Mouse (Mus musculus): ENCODE data around the gene Ifna5. TPM values are rescaled to one million over a fixed set of nuclear protein-coding genes. Genes with fewer than 3 reads are reported as not detected.
A peak's percentile ranks its signal among the peaks of the same experiment; 100 is the strongest.
"Not testable (repeated sequence)": the region's sequence is repeated elsewhere in the genome, so short reads cannot be mapped to it uniquely, and the experiment has no call there.

Ifna5 gene
- not detected in 2 replicates for polyA plus RNA-seq (2015; fragmentation: Nextera tagmentation; extraction: Ambion mirVana)

GRCm38 (mm10) chr4:88835225-88835624 lies at the start of gene Ifna5:
Gene Ifna5, plus strand, starts transcription at chr4:88835525.
- not testable (repeated sequence) for H3K27me3 ChIP-seq

DNA sequence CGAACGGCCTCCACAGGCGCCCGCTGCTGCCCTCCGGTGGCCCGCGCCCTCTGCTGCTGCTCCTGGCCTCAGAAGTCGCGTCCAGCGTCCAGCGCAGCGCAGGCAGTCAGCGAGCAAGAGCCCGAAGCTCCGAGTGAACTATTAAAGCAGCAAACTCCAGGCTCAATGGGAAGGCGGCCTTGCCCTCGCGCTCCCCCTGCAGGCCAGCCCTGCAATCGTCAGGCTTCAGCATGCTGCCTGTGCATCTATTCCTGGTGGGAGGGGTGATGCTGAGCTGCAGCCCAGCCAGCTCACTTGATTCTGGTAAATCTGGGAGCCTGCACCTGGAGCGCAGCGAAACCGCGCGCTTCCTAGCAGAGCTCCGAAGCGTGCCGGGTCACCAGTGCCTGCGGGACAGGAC lies 46.9 kb upstream of the Ifna5 start, which contains the start of gene Gm13277:
Gene Gm13277 (plus strand): TSS at position 231 of the 400 bp plus-strand sequence.
- not testable (repeated sequence) for H3K9me3 ChIP-seq (replicated peaks); H3K27ac ChIP-seq (replicated peaks); H3K27me3 ChIP-seq; H3K4me3 ChIP-seq (replicated peaks); ATAC-seq (ENCODE audit: insufficient number of reproducible peaks, low FRiP score, low TSS enrichment, low read depth); H3K36me3 ChIP-seq; H3K4me1 ChIP-seq; H3K9ac ChIP-seq; H3K4me2 ChIP-seq (replicated peaks)
- WGBS, result 0% methylated on average over 4 of the region's 28 CpGs

More at GRCm38 (mm10) chr4:88835225-88835624, at the start of gene Ifna5:
- not testable (repeated sequence) for H3K4me2 ChIP-seq (replicated peaks); ATAC-seq (ENCODE audit: insufficient number of reproducible peaks, low FRiP score, low TSS enrichment, low read depth); H3K36me3 ChIP-seq; H3K9ac ChIP-seq; H3K27ac ChIP-seq (replicated peaks); H3K4me3 ChIP-seq (replicated peaks); H3K9me3 ChIP-seq (replicated peaks); H3K4me1 ChIP-seq
- 81% methylated on average over 1 of the region's 1 CpGs for WGBS

- H3K27ac ChIP-seq (replicated peaks); H3K27me3 ChIP-seq; H3K4me3 ChIP-seq (replicated peaks); H3K9ac ChIP-seq; H3K4me2 ChIP-seq (replicated peaks); ATAC-seq (ENCODE audit: insufficient number of reproducible peaks, low FRiP score, low TSS enrichment, low read depth); H3K4me1 ChIP-seq; H3K9me3 ChIP-seq (replicated peaks); H3K36me3 ChIP-seq: not testable (repeated sequence)
- no CpG with 5 or more reads among the region's 28 CpGs for WGBS
Observed at GRCm38 (mm10) chr4:88791250-88791649, 44.1 kb upstream of the Ifna5 start, which contains the start of gene Gm13278. Gene Gm13278, plus strand, starts transcription at chr4:88791550.

- H3K9me3 ChIP-seq (replicated peaks); H3K27ac ChIP-seq (replicated peaks); H3K36me3 ChIP-seq; ATAC-seq (ENCODE audit: insufficient number of reproducible peaks, low FRiP score, low TSS enrichment, low read depth); H3K27me3 ChIP-seq; H3K9ac ChIP-seq; H3K4me1 ChIP-seq; H3K4me3 ChIP-seq (replicated peaks); H3K4me2 ChIP-seq (replicated peaks): not testable (repeated sequence)
- WGBS, result 0% methylated on average over 9 of the region's 52 CpGs
Observed at GRCm38 (mm10) chr4:88793936-88794675, 41.2 kb upstream of the Ifna5 start, which contains the start of gene Gm13275. Gene Gm13275, plus strand, starts transcription at chr4:88794487.

GRCm38 (mm10) chr4:88797097-88797496 lies 38.2 kb upstream of the Ifna5 start, which contains the start of gene Gm13279:
Gene Gm13279, plus strand, starts transcription at chr4:88797397.
- WGBS, result no CpG with 5 or more reads among the region's 28 CpGs
- H3K27ac ChIP-seq (replicated peaks), result not testable (repeated sequence)

DNA sequence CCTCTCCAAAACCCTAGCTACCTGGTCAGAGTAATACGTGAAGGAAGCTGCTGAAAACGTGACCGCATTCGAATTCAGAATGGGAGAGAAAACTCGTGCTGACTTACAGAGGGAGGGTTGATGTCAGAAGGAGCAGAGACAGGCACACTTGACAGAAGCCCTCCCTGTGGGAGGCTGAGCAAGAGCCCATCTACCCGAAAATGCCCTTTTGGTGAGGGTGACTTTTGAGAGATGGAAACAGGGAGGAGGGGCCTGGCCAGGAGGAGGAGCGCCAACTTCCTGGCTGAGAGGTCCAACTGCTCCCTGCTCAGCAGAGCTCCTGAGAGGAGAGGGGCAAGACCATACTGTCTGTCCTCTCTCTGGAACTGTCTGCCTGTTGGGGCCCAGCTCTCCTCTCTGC lies 36.0 kb upstream of the Ifna5 start, which contains the start of gene Gm13285:
Gene Gm13285 (plus strand): TSS at position 301 of the 400 bp plus-strand sequence.
- not testable (repeated sequence) for H3K4me2 ChIP-seq (replicated peaks); H3K36me3 ChIP-seq; H3K27ac ChIP-seq (replicated peaks); H3K4me1 ChIP-seq; H3K4me3 ChIP-seq (replicated peaks); H3K9ac ChIP-seq; H3K9me3 ChIP-seq (replicated peaks); ATAC-seq (ENCODE audit: insufficient number of reproducible peaks, low FRiP score, low TSS enrichment, low read depth); H3K27me3 ChIP-seq
- 9% methylated on average over 6 of the region's 7 CpGs for WGBS

More at GRCm38 (mm10) chr4:88797097-88797496, 38.2 kb upstream of the Ifna5 start, which contains the start of gene Gm13279:
- not testable (repeated sequence) for H3K4me2 ChIP-seq (replicated peaks); H3K9me3 ChIP-seq (replicated peaks); H3K4me1 ChIP-seq; ATAC-seq (ENCODE audit: insufficient number of reproducible peaks, low FRiP score, low TSS enrichment, low read depth); H3K27me3 ChIP-seq; H3K36me3 ChIP-seq; H3K4me3 ChIP-seq (replicated peaks); H3K9ac ChIP-seq

DNA sequence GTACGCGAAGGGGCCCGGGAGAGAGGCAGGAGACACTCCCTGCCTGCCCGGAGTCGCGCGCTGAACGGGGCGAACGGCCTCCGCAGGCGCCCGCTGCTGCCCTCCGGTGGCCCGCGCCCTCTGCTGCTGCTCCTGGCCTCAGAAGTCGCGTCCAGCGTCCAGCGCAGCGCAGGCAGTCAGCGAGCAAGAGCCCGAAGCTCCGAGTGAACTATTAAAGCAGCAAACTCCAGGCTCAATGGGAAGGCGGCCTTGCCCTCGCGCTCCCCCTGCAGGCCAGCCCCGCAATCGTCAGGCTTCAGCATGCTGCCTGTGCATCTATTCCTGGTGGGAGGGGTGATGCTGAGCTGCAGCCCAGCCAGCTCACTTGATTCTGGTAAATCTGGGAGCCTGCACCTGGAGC lies 32.4 kb upstream of the Ifna5 start, which contains the start of gene Gm13287:
Gene Gm13287 (plus strand): TSS at position 301 of the 400 bp plus-strand sequence.
- no CpG with 5 or more reads among the region's 29 CpGs for WGBS
- H3K9me3 ChIP-seq (replicated peaks); H3K4me3 ChIP-seq (replicated peaks); H3K27ac ChIP-seq (replicated peaks); H3K4me2 ChIP-seq (replicated peaks); H3K27me3 ChIP-seq; H3K4me1 ChIP-seq; ATAC-seq (ENCODE audit: insufficient number of reproducible peaks, low FRiP score, low TSS enrichment, low read depth); H3K9ac ChIP-seq; H3K36me3 ChIP-seq: not testable (repeated sequence)

- not testable (repeated sequence) for H3K36me3 ChIP-seq
Observed at GRCm38 (mm10) chr4:88805231-88805630, 30.1 kb upstream of the Ifna5 start, which contains the start of gene Gm13288. Gene Gm13288, plus strand, starts transcription at chr4:88805531.

GRCm38 (mm10) chr4:88805761-88806160 lies 29.6 kb upstream of the Ifna5 start:
- Histone ChIP-seq H3K4me3 (replicated peaks) (peak overlapping the region; percentile 28), H3K4me2 (replicated peaks) (0 out of 2 replicates have a peak overlapping the region, but pooled peaks have one; percentile 27)
- not testable (repeated sequence) for H3K9ac ChIP-seq; H3K27me3 ChIP-seq; H3K36me3 ChIP-seq; H3K4me1 ChIP-seq; H3K9me3 ChIP-seq (replicated peaks); ATAC-seq (ENCODE audit: insufficient number of reproducible peaks, low FRiP score, low TSS enrichment, low read depth); H3K27ac ChIP-seq (replicated peaks)
- no CpG with 5 or more reads among the region's 34 CpGs for WGBS

More at GRCm38 (mm10) chr4:88805231-88805630, 30.1 kb upstream of the Ifna5 start, which contains the start of gene Gm13288:
- H3K9me3 ChIP-seq (replicated peaks); H3K27ac ChIP-seq (replicated peaks); ATAC-seq (ENCODE audit: insufficient number of reproducible peaks, low FRiP score, low TSS enrichment, low read depth); H3K27me3 ChIP-seq; H3K9ac ChIP-seq; H3K4me1 ChIP-seq: not testable (repeated sequence)
- H3K4me2 ChIP-seq (replicated peaks), result 0 out of 2 replicates have a peak within 1 kb of the TSS, but pooled peaks have one; percentile 27
- no CpG with 5 or more reads among the region's 8 CpGs for WGBS
- peak within 1 kb of the TSS; percentile 28 for H3K4me3 ChIP-seq (replicated peaks)

DNA sequence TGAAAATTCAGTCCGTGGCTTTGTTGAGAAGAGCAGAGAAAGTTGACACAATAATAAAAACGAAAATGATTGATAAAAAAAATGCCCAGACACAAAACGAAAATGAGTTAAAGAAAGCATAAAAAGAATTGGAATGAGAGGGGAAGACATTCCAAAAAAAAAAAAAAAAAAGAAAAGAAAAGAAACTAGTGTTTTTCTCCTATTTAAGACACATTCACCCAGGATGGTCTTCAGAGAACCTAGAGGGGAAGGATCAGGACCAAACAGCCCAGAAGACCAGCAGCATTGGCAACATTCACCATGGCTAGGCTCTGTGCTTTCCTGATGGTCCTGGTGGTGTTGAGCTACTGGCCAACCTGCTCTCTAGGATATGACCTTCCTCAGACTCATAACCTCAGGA lies 19.4 kb upstream of the Ifna5 start, which contains the start of gene Ifna7:
Gene Ifna7 (plus strand): TSS at position 301 of the 400 bp plus-strand sequence.
- Histone ChIP-seq H3K4me2 (replicated peaks) (no peak within 1 kb of the TSS), H3K4me3 (replicated peaks) (no peak within 1 kb of the TSS), H3K4me1 (no peaks in the 10 kb centered on the region), H3K36me3 (no peaks in the 10 kb centered on the region), H3K27me3 (no peaks in the 10 kb centered on the region), H3K9me3 (replicated peaks) (no peaks in the 10 kb centered on the region), H3K27ac (replicated peaks) (no peak within 1 kb of the TSS), H3K9ac (no peak within 1 kb of the TSS)
- 46% methylated on average over 3 of the region's 3 CpGs for WGBS
- no peak for ATAC-seq (ENCODE audit: insufficient number of reproducible peaks, low FRiP score, low TSS enrichment, low read depth)

DNA sequence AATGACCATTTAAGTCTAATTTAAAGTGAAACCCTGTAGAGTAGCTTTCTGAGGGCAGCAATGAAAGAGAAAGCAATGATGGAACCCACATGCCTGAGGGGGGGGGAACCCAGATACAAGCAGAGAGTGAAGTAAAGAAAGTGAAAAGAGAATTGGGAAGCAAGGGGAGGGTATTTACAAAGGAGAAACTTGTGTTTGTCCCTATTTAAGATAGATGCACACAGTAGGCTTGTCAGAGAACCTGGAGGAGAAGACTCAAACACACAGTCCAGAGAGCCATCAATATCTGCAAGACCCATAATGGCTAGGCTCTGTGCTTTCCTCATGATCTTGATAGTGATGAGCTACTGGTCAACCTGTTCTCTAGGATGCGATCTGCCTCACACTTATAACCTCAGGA lies 15.7 kb upstream of the Ifna5 start, which contains the start of gene Ifna11:
Gene Ifna11 (plus strand): TSS at position 301 of the 400 bp plus-strand sequence.
- Histone ChIP-seq H3K36me3 (no peaks in the 10 kb centered on the region), H3K4me1 (no peaks in the 10 kb centered on the region), H3K4me2 (replicated peaks) (no peak within 1 kb of the TSS), H3K9me3 (replicated peaks) (no peaks in the 10 kb centered on the region), H3K9ac (no peak within 1 kb of the TSS), H3K27me3 (no peaks in the 10 kb centered on the region), H3K27ac (replicated peaks) (no peak within 1 kb of the TSS), H3K4me3 (replicated peaks) (no peak within 1 kb of the TSS)
- WGBS, result 75% methylated on average over 1 of the region's 1 CpGs
- ATAC-seq (ENCODE audit: insufficient number of reproducible peaks, low FRiP score, low TSS enrichment, low read depth), result no peak

Measured in embryonic facial prominence, embryonic 15.5 days (tissue).